Mouse (Mus musculus): ENCODE results near the gene Wdr54.

- TF ChIP-seq CTCF (IDR thresholded peaks at IDR 0.05; ENCODE audit: extremely low read depth, insufficient read depth, low read length), result no peak
- TF ChIP-seq POLR2A (IDR thresholded peaks at IDR 0.05; ENCODE audit: extremely low read depth, insufficient read depth, low read length), result peak; percentile 87
These were observed 23.4 kb upstream of the Wdr54 start for GRCm38 (mm10) chr6:83179390-83180117.
